Mouse (Mus musculus) frontal cortex, adult 2 months (tissue): ENCODE results near the gene S100a8. TPM values are rescaled to one million over a fixed set of nuclear protein-coding genes. Genes with fewer than 3 reads are reported as not detected.

Source experiments
- DNase-seq, 2 experiments: peaks; one replicate each; pipeline ENCODE4 v3.0.0; 2022; ENCODE audit warnings: low spot score in 1 of 2; ENCODE audit errors: extremely low spot score in 1 of 2
- polyA plus RNA-seq: library from polyadenylated mRNA; depleted of rRNA; stranded (reverse); fragments of >200 nt; gene quantifications from 2 replicates; pipeline ENCODE4 v1.2.3, GENCODE M21; 2012; rRNA removed

The S100a8 gene
- polyA plus RNA-seq, result 1.9 and 3.7 TPM in 2 replicates

GRCm38 (mm10) chr3:90668846-90669245 lies at the start of gene S100a8:
Gene S100a8 (plus strand): TSS chr3:90668978.
- no peak for DNase-seq

GRCm38 (mm10) chr3:90621552-90621951 lies 47.2 kb upstream of the S100a8 start:
- no peak for DNase-seq

- DNase-seq, result peak in 1 of 2 experiments; percentile 64
Observed at GRCm38 (mm10) chr3:90623435-90624071, 45.2 kb upstream of the S100a8 start.

- DNase-seq, result no peak
Observed at GRCm38 (mm10) chr3:90625496-90625895, 43.3 kb upstream of the S100a8 start.

GRCm38 (mm10) chr3:90626266-90627021 lies 42.3 kb upstream of the S100a8 start:
- no peak for DNase-seq

GRCm38 (mm10) chr3:90627366-90627765 lies 41.4 kb upstream of the S100a8 start:
- DNase-seq, result no peak

GRCm38 (mm10) chr3:90627807-90628206 lies 41.0 kb upstream of the S100a8 start:
- no peak for DNase-seq

- no peak for DNase-seq
Observed at GRCm38 (mm10) chr3:90629298-90629697, 39.5 kb upstream of the S100a8 start.

- no peak for DNase-seq
Observed at GRCm38 (mm10) chr3:90631984-90632383, 36.8 kb upstream of the S100a8 start.

- no peak for DNase-seq
Observed at GRCm38 (mm10) chr3:90638511-90639275, 30.1 kb upstream of the S100a8 start.

- DNase-seq, result no peak
Observed at GRCm38 (mm10) chr3:90639511-90640154, 29.1 kb upstream of the S100a8 start.

GRCm38 (mm10) chr3:90640981-90641380 lies 27.8 kb upstream of the S100a8 start:
- no peak for DNase-seq

GRCm38 (mm10) chr3:90644220-90644619 lies 24.6 kb upstream of the S100a8 start:
- DNase-seq, result peak in 1 of 2 experiments; percentile 63

- DNase-seq, result no peak
Observed at GRCm38 (mm10) chr3:90647291-90647690, 21.5 kb upstream of the S100a8 start.

- peak; percentile 33 to 58 for DNase-seq
Observed at GRCm38 (mm10) chr3:90648981-90649380, 19.8 kb upstream of the S100a8 start.

- no peak for DNase-seq
Observed at GRCm38 (mm10) chr3:90649832-90650231, 18.9 kb upstream of the S100a8 start.

GRCm38 (mm10) chr3:90652878-90653508 lies 15.8 kb upstream of the S100a8 start:
- peak; percentile 68 to 94 for DNase-seq

GRCm38 (mm10) chr3:90653717-90654116 lies 15.1 kb upstream of the S100a8 start, which contains the start of gene S100a7a:
Gene S100a7a (plus strand): TSS chr3:90654017.
- no peak for DNase-seq

- DNase-seq, result no peak
Observed at GRCm38 (mm10) chr3:90657405-90657804, 11.4 kb upstream of the S100a8 start.

GRCm38 (mm10) chr3:90659364-90660044 lies 9.3 kb upstream of the S100a8 start:
- no peak for DNase-seq
